Mouse (Mus musculus): ENCODE measurements around the gene Dnajc9. TPM values are rescaled to one million over a fixed set of nuclear protein-coding genes. Genes with fewer than 3 reads are reported as not detected.
A peak's percentile ranks its signal among the peaks of the same experiment; 100 is the strongest.

Dnajc9 gene
- total RNA-seq (2015) (75.2 and 78.3 TPM in 2 replicates), total RNA-seq (2017) (250 and 274 TPM in 2 replicates)

- peak; percentile 80 for ATAC-seq (replicated peaks; ENCODE audit: poor library complexity)
These were observed at the start of gene Dnajc9 for GRCm38 (mm10) chr14:20388441-20389129. Gene Dnajc9 (minus strand): TSS chr14:20388910.

DNA sequence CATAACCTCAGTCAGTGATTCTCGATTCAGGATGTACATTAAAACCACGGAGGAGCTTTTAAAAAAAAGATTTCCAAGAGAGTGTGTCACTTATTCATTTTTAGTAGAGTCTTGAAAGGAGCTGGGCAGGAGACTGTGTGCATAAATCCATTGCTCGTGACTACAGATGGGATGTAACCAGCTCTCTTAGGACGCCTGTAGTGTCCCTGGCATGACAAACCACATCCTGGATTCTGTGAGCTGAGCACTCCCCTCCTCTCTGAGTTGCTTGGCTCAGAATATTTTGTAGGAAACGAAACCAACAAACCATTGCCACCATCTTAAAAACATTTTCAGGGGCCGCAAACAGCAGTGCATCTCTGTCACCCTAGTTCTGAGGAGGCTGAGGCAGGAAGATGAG is 48.3 kb upstream of the Dnajc9 start:
- ATAC-seq (replicated peaks; ENCODE audit: poor library complexity) = no peak

DNA sequence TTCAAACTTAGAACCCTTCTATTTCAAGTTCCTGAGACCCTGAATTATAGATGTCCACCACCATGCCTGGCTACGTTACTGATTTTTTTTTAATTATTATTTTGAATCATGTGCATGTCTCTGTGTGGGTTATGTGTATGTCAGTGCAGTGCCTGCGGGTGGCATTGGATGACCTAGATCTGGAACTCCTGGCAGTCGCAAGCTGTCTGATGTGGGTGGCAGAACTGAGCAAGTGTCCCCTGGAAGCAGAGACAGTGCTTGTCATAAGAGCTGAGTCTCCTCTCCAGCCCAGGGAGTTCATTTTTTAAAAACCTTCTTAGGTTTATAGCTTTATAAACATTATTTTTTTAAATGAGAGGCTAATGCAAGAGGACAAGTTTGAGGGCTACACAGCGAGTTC is 43.7 kb upstream of the Dnajc9 start:
- ATAC-seq (replicated peaks; ENCODE audit: poor library complexity) = no peak

DNA sequence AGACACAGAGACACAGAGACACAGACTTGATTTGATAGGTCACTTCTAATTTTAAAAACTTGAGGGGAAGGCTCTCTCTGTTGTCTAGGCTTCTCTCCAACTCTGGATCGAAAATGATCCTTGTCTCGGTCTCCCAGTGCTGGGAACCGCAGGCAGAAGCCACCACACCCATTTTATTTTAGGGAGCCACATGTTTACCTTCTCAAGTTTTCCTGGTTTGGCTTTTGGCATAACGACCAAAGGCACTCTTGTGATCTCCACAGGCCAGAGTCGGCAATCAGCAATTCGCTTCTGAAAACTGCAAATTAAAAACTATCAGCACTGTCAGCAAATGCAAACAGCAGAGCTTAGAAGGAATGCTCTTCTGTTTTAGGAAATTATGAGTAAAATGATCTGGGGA is 43.0 kb upstream of the Dnajc9 start:
- no peak for ATAC-seq (replicated peaks; ENCODE audit: poor library complexity)

DNA sequence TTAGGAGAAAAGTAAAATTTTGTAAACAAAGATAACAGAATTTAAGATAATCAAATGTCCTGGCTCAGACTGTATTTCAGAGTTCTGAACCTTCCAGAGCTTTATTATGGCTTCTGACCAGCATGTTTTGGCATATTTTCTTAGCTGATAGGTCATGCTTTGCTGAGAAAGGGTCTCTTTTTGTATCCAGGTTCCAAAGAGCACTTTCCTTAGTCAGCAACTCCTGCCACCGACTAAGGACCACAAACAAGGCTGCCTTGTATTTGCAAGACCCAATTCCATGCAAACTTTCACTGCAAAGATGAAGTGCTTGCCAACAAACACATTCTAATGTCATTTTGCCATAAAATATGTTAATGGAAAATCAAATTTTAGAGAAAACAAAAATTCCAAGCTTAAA is 41.1 kb upstream of the Dnajc9 start:
- ATAC-seq (replicated peaks; ENCODE audit: poor library complexity) = no peak

GRCm38 (mm10) chr14:20428593-20428992 is 39.9 kb upstream of the Dnajc9 start:
- ATAC-seq (replicated peaks; ENCODE audit: poor library complexity) = peak; percentile 46; the same call in 1 of the 2 replicates

DNA sequence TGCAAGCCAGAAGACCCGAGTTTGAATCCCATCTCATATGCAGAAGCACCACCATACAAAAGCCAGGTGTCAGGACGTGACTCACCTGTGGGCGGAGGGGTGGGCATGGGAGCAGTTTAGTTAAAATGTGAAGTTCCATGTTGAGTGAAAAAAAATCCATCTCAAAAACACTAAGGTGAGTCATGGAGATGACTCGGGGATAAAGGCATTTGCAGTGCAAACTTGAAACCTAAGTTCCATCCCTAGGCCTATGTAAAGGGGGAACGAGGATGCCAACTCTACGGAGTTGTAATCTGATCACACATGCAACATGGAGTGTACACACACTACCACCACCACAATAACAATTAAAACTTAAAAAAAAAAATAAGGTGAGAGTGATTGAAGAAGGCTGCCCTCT is 34.3 kb upstream of the Dnajc9 start:
- no peak for ATAC-seq (replicated peaks; ENCODE audit: poor library complexity)

DNA sequence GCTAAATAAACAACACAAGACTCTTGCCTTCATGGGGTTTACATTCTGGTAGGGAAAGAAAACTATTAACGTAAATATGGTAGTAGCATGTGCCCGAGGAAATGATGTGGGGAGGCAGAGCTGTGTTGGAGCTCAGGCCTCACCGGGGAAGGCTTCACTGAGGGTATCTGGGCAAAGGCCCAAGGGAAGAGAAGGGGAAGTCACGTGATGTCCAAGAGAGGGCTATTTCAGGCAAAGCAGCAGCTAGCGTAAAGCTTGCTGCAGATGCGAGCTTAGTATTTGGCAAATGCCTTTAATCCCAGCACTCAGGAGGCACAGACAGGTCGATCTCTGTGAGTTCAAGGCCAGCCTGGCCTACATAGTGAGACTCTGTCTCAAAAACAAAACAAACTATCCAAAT is 33.5 kb upstream of the Dnajc9 start:
- ATAC-seq (replicated peaks; ENCODE audit: poor library complexity) = 0 out of 2 replicates have a peak, but pooled peaks have one; percentile 42

DNA sequence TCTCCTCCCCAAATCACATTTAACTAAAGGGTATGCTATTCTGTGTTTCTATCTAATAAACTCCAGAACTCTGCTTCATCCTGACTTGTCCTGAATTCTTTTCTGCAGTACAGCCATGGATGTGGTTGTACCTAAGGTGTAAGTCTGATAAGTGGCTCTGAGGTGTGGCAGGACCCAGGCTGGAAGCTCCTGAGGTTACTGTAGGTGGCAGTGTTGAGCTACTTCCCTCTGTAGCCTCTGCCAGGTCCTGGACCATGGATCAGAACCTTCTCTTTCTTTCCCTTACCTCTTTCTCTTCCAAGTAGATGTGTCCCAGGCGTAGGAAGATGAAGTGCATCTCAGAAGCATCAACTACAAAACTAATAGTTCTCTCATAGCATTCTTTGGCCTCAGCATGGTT is 11.4 kb upstream of the Dnajc9 start:
- peak; percentile 96 for ATAC-seq (replicated peaks; ENCODE audit: poor library complexity)

DNA sequence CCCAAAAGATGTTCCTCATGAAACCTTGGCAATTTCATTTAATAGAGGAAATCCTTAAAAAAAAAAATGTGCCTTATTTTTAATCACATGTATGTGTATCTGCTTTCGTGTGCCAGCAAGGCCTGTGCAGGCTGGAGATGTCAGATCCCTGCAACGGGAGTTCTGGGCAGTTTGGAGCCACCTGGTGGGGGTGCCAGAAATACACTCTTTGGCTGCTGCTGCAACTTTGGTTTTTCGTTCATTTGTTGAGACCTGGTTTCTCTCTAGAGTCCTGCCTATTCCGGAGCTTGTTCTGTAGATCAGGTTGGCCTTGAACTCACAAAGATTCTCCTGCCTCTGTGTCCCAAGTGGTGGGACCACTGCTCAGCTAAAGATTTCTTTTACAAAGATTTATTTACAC is 10.2 kb upstream of the Dnajc9 start:
- peak; percentile 81 for ATAC-seq (replicated peaks; ENCODE audit: poor library complexity)

DNA sequence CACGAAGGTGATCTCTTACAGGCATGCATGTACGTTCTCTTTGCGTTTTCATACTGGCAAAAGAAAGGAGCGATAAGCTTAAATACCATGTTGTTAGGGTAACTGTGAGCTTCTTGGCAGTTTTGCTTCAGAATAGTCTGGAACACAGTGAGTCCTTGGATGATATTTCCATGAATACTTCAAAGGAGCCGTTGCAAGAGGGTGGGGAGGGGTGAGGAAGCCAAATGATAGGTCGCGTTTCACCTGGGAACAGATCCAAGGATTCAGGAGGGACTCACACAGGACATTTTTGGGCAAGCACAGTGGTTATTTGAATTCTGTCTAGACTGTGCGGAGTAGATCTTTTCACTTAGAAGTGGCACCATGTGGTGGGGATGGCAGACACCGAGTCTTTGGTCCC is 8.5 kb upstream of the Dnajc9 start:
- no peak for ATAC-seq (replicated peaks; ENCODE audit: poor library complexity)

DNA sequence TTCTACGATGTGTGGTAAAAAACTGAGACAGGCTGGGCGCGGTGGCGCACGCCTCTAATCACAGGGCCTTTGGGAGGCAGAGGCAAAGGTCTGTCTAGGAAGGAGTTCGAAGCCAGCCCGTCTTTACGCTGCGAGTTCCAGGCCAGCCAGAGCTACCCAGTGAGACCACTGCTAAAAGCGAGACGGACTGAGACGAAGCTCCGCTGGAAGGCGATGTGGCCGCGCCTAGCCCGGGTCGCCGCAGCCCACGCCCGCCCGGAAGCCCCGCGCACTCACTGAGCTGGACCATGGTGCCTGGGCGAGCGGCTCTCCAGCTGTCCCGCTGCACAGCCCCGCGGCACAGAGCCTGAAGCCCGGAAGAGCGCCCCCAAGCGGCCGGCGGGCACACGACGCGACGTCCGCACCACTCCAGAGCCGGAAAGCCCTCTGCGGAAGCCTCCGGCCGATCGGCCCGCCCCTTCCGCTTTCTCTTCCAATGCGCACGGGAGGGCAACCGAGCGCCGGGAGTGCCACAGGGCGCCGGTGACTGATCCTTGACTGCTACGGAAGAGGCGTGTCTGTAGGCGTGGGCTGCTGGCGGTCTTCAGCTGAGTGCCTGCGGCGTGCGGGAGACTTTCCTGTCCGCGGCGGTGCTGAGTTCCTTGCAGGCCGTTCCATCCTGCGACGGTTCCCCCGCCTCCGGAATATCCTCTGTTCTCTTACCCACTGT is 4.6 kb upstream of the Dnajc9 start, which contains the start of gene Mrps16:
Mrps16 (minus strand) TSS at position 430 of the 709 bp plus-strand sequence.
- peak; percentile 91 for ATAC-seq (replicated peaks; ENCODE audit: poor library complexity)

- ATAC-seq (replicated peaks; ENCODE audit: poor library complexity) = no peak
These were observed 3.6 kb upstream of the Dnajc9 start for GRCm38 (mm10) chr14:20392326-20392725.

DNA sequence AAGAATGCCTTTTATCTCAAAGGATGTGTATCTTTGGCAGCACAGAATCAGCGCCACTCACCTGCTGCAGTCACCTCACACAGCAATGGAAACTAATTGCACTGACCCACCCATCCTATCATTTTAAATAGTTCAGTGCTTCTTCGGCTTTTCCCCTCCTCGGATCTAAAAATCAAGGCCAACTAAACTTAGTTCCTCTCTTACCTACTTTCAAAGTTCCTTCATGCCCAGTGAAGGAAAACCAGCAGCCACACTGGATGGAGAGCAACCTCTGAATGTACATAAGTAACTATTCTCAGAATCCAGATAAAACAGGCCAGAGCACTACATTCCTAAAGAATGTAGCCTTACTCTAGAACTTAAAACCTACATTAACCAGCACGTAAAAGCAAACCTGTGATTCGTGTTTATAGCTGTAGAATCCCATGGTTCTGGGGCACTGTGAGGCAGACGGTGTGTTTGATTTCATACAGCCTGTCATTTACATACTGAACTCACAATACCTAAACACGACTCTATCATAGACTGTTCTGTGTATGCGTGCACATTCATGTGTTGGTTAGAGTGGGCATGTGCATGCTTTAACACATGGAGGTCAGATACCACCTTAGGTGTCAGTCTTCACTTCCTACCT is 853 bp upstream of the Dnajc9 start:
- no peak for ATAC-seq (replicated peaks; ENCODE audit: poor library complexity)

DNA sequence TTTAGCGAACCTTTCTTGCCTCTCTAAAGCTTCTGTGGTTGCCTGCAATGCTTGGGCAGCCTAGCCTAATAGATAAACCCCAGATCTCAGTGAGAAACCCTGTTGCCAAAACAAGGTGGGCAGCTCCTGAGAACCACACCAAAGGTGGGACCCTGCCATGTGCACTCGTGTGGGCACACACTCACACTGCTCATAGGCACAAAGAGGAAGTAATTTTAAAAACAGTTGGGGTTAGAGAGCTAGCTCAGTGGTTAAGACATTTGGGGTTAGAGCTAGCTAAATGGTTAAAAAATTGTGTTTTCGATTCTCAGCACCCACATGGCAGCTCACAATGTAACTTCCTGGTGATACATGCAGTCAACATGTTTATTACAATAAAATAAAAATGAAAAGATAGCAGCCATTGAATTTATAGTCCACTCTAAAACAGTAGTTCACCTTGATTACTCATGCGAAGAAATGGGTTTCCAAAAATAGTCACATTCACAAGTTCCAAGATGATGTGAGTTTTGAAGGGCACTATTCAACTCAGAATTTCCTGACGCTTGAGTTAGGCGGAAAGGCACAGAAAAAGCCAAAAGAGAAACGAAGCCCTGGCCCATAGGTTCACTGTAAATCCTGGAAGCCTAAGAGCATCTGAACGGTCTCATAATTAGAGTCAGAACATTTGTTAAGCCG is 8.8 kb downstream of the Dnajc9 start:
- 0 out of 2 replicates have a peak, but pooled peaks have one; percentile 23 for ATAC-seq (replicated peaks; ENCODE audit: poor library complexity)

GRCm38 (mm10) chr14:20379087-20379640 is 9.5 kb downstream of the Dnajc9 start:
- no peak for ATAC-seq (replicated peaks; ENCODE audit: poor library complexity)

DNA sequence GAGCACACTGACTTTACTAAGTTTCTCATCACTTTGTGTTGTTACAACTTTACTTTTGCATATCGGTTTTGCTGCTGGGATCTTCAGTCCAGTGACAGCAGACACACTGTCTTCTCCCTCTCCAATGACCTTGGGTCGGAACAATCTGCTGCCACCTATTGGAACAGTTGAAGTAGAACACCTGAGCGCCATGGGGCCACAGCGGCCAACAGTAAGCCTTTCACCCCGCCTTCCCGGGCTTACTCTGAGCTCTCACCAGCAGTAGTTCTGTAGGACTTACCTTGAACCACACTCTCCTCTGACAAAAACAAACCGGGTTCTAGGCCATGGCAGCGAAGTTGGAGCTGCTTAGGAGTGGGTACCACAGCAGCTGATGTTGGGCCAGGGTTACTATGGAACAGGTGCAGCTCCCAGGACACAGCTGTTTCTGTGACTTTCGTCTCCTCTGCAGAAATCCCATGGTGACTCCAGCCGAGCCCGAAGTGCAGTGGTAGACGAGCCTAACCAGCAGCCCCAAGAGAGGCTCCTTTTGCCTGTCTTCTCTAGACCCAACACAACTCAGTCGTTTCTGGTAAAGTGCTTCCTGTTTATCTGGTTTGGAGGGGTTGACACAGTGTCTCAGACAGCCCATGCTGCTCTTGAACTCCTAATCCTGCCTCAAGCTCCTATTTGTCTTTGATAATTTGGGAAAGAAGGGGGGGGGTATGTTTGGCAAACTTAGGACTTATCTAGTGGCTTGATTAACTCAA is 10.2 kb downstream of the Dnajc9 start:
- ATAC-seq (replicated peaks; ENCODE audit: poor library complexity) = peak; percentile 85

DNA sequence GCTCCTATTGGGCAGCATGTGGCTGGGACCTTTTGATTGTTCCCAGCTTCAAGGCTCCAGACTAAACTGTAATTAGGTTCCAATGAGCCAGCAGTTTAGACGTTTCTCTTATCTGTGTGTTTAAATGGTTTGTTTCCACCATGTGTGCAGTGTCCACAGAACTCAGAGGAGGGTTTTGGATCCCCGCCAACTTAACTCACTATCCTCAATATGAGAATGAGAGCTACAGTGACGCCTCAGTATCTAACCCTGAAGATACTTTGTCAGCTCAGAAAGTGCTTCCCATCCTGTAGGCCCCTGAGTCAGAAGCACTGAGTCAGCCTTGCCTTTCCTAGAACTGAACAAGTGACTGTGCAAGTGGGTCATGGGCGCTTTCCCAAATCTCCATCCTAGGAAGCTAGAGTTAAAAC is 11.6 kb downstream of the Dnajc9 start:
- ATAC-seq (replicated peaks; ENCODE audit: poor library complexity) = peak; percentile 66

DNA sequence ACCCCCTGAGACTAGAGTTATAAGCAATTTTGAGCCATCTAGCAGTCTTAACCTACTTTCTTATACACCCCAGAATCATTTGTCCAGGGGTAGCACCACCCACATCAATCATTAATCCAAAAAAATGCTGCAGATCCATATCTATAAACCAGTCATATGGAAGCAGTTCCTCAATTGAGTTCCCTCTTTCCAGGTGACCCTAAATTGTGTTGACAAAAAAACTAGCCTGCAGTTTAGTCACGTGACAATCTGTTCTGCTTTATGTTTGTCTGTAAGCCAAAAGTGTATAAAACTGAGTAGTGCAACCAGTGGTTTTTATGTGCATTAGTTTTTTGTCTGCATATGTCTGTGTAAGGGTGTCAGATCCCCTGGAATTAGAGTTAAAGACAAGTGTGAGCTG is 16.9 kb downstream of the Dnajc9 start:
- ATAC-seq (replicated peaks; ENCODE audit: poor library complexity) = no peak

- peak; percentile 91 for ATAC-seq (replicated peaks; ENCODE audit: poor library complexity)
These were observed 17.9 kb downstream of the Dnajc9 start for GRCm38 (mm10) chr14:20370798-20371197.

Measured in megakaryocyte progenitor cell, adult 5-6 weeks (primary cell).